9 mouse cellular contexts compared by ENCODE assay signal in genomic region chrX:51397457-51397856, GRCm38 (mm10).
A peak's percentile ranks its signal among the peaks of the same experiment; 100 is the strongest.
DNase-seq lines count a peak whose midpoint lies in the region; ATAC-seq lines count a peak whose summit lies in the region.
"Had no signal": no experiment of that assay in that cellular context is flagged by ENCODE, and none has a peak within 500 bp of the region (broad histone marks: within the 10 kb centered on the region; RNA-seq: fewer than 3 reads in every experiment).

No protein-coding gene starts in this region.

- peak; percentile 59 to 71 for ATAC-seq in hematopoietic stem cell, adult 5-6 weeks (replicated peaks in 1 of 2; ENCODE audit: insufficient read depth in 1 of 2, low FRiP score in 2 of 2, low TSS enrichment in 1 of 2, low read depth in 1 of 2, poor library complexity in 2 of 2, severe bottlenecking in 2 of 2)
- no peak for ATAC-seq in megakaryocyte-erythroid progenitor cell, adult 5-6 weeks (replicated peaks; ENCODE audit: low FRiP score, low TSS enrichment, poor library complexity, severe bottlenecking)

- DNase-seq in kidney, adult 9 months: peak; percentile 14
- no peak for DNase-seq in kidney, postnatal 10 days
- DNase-seq in 3T3-L1 (ENCODE audit: low read depth, low spot score) (peak; percentile 66), ES-CJ7 (ENCODE audit: low read depth, low spot score) (peak; percentile 44), MN1 (ENCODE audit: low spot score) (no peak)
- no peak for DNase-seq in thymus, postnatal 36 days
- DNase-seq: liver, embryonic 13.5 days had no signal

Comparison
In these comparisons a context has a peak if more than half of its experiments do, and no peak if none do; other contexts are left out.
1. DNase-seq: peak in kidney, adult 9 months (single experiment), 3T3-L1 (single experiment) and ES-CJ7 (single experiment); none in kidney, postnatal 10 days (single experiment), thymus, postnatal 36 days (0 of 2) and MN1 (single experiment).